Mouse (Mus musculus): ENCODE data around the gene Hoxc6. TPM values are rescaled to one million over a fixed set of nuclear protein-coding genes. Genes with fewer than 3 reads are reported as not detected.

The Hoxc6 gene
- polyA plus RNA-seq, 1 experiment from 2014 or later, result not detected

DNA sequence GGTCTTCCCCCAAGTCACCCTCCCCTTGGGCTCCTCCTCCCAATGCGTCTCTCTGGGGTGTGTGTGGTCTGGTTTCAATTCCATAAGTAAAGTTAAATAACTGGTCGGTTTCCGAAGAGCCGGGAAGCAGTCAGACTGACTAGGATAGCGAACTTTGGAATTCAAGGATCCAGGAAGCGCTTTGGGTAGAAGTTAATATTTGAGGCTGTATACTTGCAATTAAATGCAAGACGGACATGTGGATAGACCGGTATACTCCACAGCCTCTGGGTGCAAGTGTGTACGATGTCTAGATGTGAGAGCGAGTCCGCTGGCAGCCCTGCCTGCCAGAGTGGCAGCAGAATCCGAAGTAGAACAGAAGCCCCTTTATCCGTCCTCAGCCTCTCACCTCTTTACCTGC is 35.6 kb upstream of the Hoxc6 start:
- H3K9me3 ChIP-seq, result no peaks in the 10 kb centered on the region
- H3K4me3 ChIP-seq, result no peak overlapping the region
- H3K9ac ChIP-seq, result no peak overlapping the region
- 2% methylated on average over 13 of the region's 13 CpGs for WGBS
- ATAC-seq (ENCODE audit: insufficient number of reproducible peaks, insufficient read depth, low FRiP score, low TSS enrichment, low read depth), result no peak
- peaks cover 98% of the 10 kb centered on the region for H3K27me3 ChIP-seq
- H3K4me1 ChIP-seq, result peaks cover 5% of the 10 kb centered on the region; the same call in 1 of the 2 replicates
- no peak overlapping the region for H3K4me2 ChIP-seq
- H3K36me3 ChIP-seq, result no peaks in the 10 kb centered on the region
- no peak overlapping the region for H3K27ac ChIP-seq

DNA sequence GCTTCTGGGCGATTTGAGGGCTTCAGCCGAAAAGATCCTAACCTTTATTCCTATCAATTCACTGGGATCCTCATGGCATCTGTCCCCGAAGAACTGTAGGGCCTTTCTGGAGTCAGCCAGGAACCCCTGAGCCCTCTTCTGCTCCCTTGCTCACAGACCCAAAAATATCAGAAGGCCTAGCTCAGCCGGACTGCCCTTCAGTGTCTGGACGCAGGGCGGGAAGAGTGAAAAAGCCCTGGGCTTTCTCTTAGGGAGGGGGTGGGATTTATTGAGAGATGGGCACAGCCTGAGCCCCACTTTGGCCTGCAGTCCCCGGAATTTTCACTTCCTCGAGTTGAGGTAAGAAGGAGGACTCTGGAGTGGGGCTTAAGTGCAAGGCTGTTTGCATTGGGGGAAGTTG is 34.8 kb upstream of the Hoxc6 start:
- no peak overlapping the region for H3K4me3 ChIP-seq

GRCm38 (mm10) chr15:102963671-102964640 is 34.1 kb upstream of the Hoxc6 start:
- H3K36me3 ChIP-seq, result no peaks in the 10 kb centered on the region
- no peaks in the 10 kb centered on the region for H3K9me3 ChIP-seq
- WGBS, result 2% methylated on average over 28 of the region's 28 CpGs
- peaks cover 5% of the 10 kb centered on the region; the same call in 1 of the 2 replicates for H3K4me1 ChIP-seq
- ATAC-seq (ENCODE audit: insufficient number of reproducible peaks, insufficient read depth, low FRiP score, low TSS enrichment, low read depth), result no peak
- no peak overlapping the region for H3K27ac ChIP-seq
- H3K27me3 ChIP-seq, result peaks cover 97% of the 10 kb centered on the region
- H3K4me3 ChIP-seq, result no peak overlapping the region
- H3K4me2 ChIP-seq, result no peak overlapping the region
- no peak overlapping the region for H3K9ac ChIP-seq

More for the DNA sequence above, 34.8 kb upstream of the Hoxc6 start:
- H3K9me3 ChIP-seq, result no peaks in the 10 kb centered on the region
- WGBS, result 2% methylated on average over 8 of the region's 8 CpGs
- H3K36me3 ChIP-seq, result no peaks in the 10 kb centered on the region
- no peak overlapping the region for H3K9ac ChIP-seq
- peaks cover 97% of the 10 kb centered on the region for H3K27me3 ChIP-seq
- H3K4me1 ChIP-seq, result peaks cover 5% of the 10 kb centered on the region; the same call in 1 of the 2 replicates
- no peak overlapping the region for H3K4me2 ChIP-seq
- ATAC-seq (ENCODE audit: insufficient number of reproducible peaks, insufficient read depth, low FRiP score, low TSS enrichment, low read depth), result no peak
- no peak overlapping the region for H3K27ac ChIP-seq

DNA sequence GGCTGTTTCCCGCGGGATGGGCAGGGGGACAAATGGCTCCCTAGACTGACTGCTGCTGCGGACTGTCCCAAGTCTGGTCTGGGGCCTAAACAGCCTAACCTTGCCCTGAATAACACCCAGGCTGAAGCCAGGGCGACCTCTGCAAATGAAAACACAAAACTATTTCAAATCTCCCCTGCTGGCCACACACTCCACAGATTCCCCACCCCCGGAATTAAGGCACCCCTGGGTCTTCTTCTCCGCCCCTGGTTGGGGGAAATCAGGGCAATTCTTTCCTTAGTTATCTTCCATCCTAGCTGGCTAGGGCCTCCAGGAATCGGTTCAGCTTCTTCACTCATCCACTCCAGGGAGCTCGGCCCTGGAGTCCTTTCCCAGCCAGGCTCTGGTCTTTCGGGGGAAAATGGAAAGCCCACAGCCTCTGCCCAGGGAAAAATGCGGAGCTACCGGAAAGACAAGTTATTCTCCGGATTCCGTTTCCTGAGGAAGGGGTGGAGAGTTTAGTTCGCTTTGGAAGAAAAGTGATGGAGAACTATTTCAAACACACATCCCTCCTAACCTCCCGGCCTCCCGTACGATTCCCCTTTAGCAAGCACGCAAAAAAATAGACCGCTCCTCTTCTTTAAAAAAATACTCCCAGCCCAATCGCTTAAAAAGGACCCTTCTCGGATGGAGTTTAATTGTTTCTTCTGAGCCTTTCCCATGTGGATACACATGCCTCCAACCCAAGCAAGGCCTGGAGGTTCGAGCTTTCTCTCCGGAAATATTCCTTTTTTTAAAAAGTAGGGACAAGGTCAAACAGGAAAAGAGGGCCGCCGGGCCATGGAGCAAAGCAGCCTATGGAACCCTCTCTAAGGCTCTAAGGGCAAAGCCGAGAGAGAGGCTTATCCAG is 32.8 kb upstream of the Hoxc6 start:
- Histone ChIP-seq H3K36me3 (no peaks in the 10 kb centered on the region), H3K4me3 (no peak overlapping the region), H3K27ac (no peak overlapping the region), H3K9ac (no peak overlapping the region), H3K4me1 (peaks cover 5% of the 10 kb centered on the region; the same call in 1 of the 2 replicates), H3K4me2 (no peak overlapping the region), H3K9me3 (no peaks in the 10 kb centered on the region), H3K27me3 (peaks cover 97% of the 10 kb centered on the region)
- 2% methylated on average over 26 of the region's 26 CpGs for WGBS
- no peak for ATAC-seq (ENCODE audit: insufficient number of reproducible peaks, insufficient read depth, low FRiP score, low TSS enrichment, low read depth)

DNA sequence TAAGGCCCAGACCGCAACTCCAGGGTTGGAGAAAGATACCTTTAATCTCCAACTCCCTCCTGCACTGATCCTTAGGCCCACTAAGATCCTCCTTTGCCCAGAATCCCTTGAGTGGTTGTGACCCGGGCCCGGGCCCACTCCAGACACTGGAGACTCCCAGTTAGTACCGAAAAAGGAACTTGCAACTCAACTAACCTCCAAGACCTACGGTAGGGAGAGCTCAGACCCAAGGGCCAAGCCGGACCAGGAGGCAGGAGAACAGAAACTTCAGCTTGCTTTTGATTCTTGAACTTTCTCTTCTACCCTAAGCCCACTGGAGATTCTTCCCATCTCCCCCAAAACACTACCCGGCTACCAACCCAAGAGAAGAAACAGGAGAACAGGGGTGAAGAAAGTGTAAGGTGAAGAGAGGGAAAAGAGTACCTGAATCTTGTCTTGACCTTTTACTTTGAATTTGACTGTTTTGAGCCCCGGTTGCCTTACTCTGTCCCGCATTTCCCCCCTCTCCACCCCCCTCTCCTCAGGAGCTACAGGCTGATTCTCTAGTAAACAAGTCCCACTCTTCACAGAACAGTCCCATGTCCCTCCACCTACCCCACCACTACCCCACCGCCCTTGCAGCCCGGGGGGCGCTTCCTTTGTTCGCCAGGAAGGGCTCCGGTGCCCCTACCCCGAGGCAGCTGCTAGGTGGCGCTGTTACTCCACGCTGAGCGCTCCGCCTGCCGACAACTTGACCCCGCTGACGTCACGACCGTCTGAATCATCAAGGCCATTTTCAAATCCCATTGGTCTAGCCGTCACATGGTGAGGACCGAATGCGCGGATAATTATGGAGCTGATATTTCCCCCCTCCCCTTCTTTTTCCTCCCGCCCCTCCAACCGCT is 31.9 kb upstream of the Hoxc6 start:
- H3K27me3 ChIP-seq, result peaks cover 97% of the 10 kb centered on the region
- 2% methylated on average over 30 of the region's 30 CpGs for WGBS
- no peak overlapping the region for H3K9ac ChIP-seq
- peak overlapping the region; percentile 19; the same call in 1 of the 2 replicates for H3K4me2 ChIP-seq
- no peaks in the 10 kb centered on the region for H3K36me3 ChIP-seq
- H3K4me1 ChIP-seq, result peaks cover 5% of the 10 kb centered on the region; the same call in 1 of the 2 replicates
- peak overlapping the region; percentile 16; the same call in 1 of the 2 replicates for H3K4me3 ChIP-seq
- no peak for ATAC-seq (ENCODE audit: insufficient number of reproducible peaks, insufficient read depth, low FRiP score, low TSS enrichment, low read depth)
- H3K27ac ChIP-seq, result no peak overlapping the region
- no peaks in the 10 kb centered on the region for H3K9me3 ChIP-seq

DNA sequence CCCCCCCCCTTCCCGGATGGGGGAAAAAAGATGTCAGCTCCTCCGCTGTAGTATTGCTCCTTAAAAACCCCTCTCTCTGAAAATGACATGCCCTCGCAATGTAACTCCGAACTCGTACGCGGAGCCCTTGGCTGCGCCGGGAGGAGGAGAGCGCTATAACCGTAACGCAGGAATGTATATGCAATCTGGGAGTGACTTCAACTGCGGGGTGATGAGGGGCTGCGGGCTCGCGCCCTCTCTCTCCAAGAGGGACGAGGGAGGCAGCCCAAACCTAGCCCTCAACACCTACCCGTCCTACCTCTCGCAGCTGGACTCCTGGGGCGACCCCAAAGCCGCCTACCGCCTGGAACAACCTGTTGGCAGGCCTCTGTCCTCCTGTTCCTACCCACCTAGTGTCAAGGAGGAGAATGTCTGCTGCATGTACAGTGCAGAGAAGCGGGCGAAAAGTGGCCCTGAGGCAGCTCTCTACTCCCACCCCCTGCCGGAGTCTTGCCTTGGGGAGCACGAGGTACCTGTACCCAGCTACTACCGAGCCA is 31.2 kb upstream of the Hoxc6 start, which contains the start of gene Hoxc10:
Gene Hoxc10, plus strand, starts transcription at position 21 of the 536 bp plus-strand sequence.
- Histone ChIP-seq H3K4me3 (peak within 1 kb of the TSS; percentile 16; the same call in 1 of the 2 replicates), H3K27ac (no peak within 1 kb of the TSS), H3K36me3 (no peaks in the 10 kb centered on the region), H3K9me3 (no peaks in the 10 kb centered on the region), H3K27me3 (peaks cover 97% of the 10 kb centered on the region), H3K4me2 (peak within 1 kb of the TSS; percentile 19; the same call in 1 of the 2 replicates), H3K4me1 (peaks cover 5% of the 10 kb centered on the region; the same call in 1 of the 2 replicates), H3K9ac (no peak within 1 kb of the TSS)
- ATAC-seq (ENCODE audit: insufficient number of reproducible peaks, insufficient read depth, low FRiP score, low TSS enrichment, low read depth), result 0 out of 2 replicates have a peak, but pooled peaks have one; percentile 48
- 4% methylated on average over 27 of the region's 27 CpGs for WGBS

GRCm38 (mm10) chr15:102967312-102967510 is 30.8 kb upstream of the Hoxc6 start, which contains the start of gene Hoxc5:
TSS of gene Hoxc5 (plus strand) at chr15:102967443.
- Histone ChIP-seq H3K9ac (no peak within 1 kb of the TSS), H3K4me3 (peak within 1 kb of the TSS; percentile 16; the same call in 1 of the 2 replicates), H3K36me3 (no peaks in the 10 kb centered on the region), H3K27ac (no peak within 1 kb of the TSS), H3K9me3 (no peaks in the 10 kb centered on the region), H3K27me3 (peaks cover 99% of the 10 kb centered on the region), H3K4me1 (peaks cover 5% of the 10 kb centered on the region; the same call in 1 of the 2 replicates), H3K4me2 (peak within 1 kb of the TSS; percentile 19; the same call in 1 of the 2 replicates)
- WGBS, result 2% methylated on average over 12 of the region's 12 CpGs
- ATAC-seq (ENCODE audit: insufficient number of reproducible peaks, insufficient read depth, low FRiP score, low TSS enrichment, low read depth), result no peak

DNA sequence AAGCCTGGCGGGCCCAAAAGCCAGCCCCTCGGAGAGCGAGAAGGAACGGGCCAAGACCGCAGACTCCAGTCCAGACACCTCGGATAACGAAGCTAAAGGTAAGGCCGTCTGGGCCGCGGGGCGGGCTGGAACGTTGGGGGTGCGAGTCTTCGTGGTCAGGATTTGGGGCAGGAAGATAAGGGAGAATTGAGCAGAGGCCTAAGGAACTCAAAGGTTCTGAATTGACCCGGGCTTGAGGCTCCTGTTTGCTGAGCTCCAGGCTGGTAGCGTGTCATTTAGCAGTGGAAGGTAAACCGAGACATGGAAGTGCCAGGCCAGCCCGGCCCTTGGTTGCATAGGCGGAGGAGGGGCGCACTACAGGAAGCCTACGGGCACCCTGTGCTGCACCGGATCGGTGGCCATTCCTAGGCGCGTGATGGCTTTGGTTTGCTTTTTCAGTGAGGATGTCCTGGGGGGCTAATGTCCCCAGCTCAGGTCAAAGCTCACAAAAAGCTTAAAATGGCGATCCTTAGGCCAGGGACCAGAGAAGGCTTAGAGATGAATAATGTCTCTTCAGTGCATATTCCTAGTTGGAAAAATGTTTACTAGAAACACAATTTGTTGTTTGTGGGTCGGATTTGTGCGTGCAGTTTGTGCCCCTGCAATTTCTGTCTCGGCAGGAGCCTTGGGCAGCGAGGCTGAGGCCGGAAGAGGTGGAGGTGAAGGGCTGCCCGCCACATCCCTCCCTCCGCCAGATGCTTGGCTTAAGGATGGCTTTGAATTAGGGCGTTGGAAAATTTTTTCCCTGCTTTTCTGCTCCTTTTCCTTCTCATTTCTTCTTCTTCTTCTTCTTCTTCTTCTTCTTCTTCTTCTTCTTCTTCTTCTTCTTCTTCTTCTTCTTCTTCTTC is 30.3 kb upstream of the Hoxc6 start:
- Histone ChIP-seq H3K4me2 (no peak overlapping the region), H3K4me3 (no peak overlapping the region), H3K9me3 (no peaks in the 10 kb centered on the region), H3K27ac (no peak overlapping the region), H3K4me1 (peaks cover 5% of the 10 kb centered on the region; the same call in 1 of the 2 replicates), H3K36me3 (no peaks in the 10 kb centered on the region), H3K27me3 (peaks cover 99% of the 10 kb centered on the region), H3K9ac (no peak overlapping the region)
- no peak for ATAC-seq (ENCODE audit: insufficient number of reproducible peaks, insufficient read depth, low FRiP score, low TSS enrichment, low read depth)
- WGBS, result 2% methylated on average over 34 of the region's 34 CpGs

- 34% methylated on average over 1 of the region's 1 CpGs for WGBS
- H3K4me2 ChIP-seq, result no peak overlapping the region
These were observed 28.8 kb upstream of the Hoxc6 start for GRCm38 (mm10) chr15:102969296-102969695.

GRCm38 (mm10) chr15:102970740-102971139 is 27.3 kb upstream of the Hoxc6 start:
- Histone ChIP-seq H3K4me1 (peaks cover 5% of the 10 kb centered on the region; the same call in 1 of the 2 replicates), H3K27me3 (peaks cover 99% of the 10 kb centered on the region), H3K27ac (no peak overlapping the region), H3K4me2 (no peak overlapping the region), H3K9ac (no peak overlapping the region), H3K4me3 (no peak overlapping the region), H3K9me3 (no peaks in the 10 kb centered on the region), H3K36me3 (no peaks in the 10 kb centered on the region)
- no peak for ATAC-seq (ENCODE audit: insufficient number of reproducible peaks, insufficient read depth, low FRiP score, low TSS enrichment, low read depth)
- 1% methylated on average over 12 of the region's 12 CpGs for WGBS

More at GRCm38 (mm10) chr15:102969296-102969695, 28.8 kb upstream of the Hoxc6 start:
- H3K27me3 ChIP-seq, result peaks cover 99% of the 10 kb centered on the region
- no peaks in the 10 kb centered on the region for H3K9me3 ChIP-seq
- no peak overlapping the region for H3K4me3 ChIP-seq
- H3K9ac ChIP-seq, result no peak overlapping the region
- no peak overlapping the region for H3K27ac ChIP-seq
- no peaks in the 10 kb centered on the region for H3K36me3 ChIP-seq
- H3K4me1 ChIP-seq, result peaks cover 5% of the 10 kb centered on the region; the same call in 1 of the 2 replicates
- ATAC-seq (ENCODE audit: insufficient number of reproducible peaks, insufficient read depth, low FRiP score, low TSS enrichment, low read depth), result no peak

Measured in embryonic facial prominence, embryonic 13.5 days (tissue).